Mouse (Mus musculus): Measurements from ENCODE around the gene Ecsit. TPM values are rescaled to one million over a fixed set of nuclear protein-coding genes. Genes with fewer than 3 reads are reported as not detected.
A peak's percentile ranks its signal among the peaks of the same experiment; 100 is the strongest.

Gene Ecsit
- polyA plus RNA-seq (2014; fragmentation: Nextera tagmentation; extraction: Ambion mirVana) = 49.3 and 54.4 TPM in 2 replicates

DNA sequence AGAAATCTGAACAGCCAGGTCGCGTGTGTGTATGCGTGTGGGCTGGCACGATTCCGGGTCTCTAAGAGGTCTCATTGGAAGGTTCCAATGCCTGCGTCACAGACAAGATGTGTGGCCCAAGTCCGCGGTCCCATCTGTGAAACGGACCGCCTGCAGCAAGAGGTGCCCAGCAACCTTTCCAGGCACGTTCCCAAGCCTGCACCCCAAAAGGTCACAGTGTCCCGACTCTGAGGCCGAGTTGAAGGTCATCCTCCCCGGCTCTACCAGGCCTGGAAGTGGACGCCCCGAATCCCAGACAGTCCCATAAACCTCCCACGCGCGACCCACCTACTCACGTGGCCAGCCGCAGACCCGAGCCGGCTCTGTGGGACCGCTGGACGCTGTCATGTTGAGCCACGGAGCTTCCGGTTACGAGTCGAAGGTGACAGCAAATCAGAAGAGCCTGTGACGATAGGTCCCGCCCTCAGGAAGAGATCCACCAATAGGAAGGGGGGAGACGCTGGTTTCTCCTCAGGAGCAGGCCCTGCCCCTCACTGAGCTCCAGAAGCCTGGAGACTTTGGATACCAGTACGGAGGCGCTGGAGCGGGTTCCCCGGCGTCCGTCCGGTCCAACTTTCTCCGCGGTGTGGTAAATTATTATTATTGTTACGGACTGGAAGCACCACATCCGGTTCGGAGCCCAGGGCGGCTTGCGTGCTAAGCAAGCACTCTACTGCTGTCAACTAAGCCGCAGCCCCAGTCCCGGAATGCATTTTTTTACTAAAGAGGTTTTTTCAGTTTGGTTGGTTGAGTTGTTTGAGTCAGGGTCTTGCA is at the start of gene Ecsit:
TSS of gene Ecsit (minus strand) at position 417 of the 813 bp plus-strand sequence.
- H3K36me3 ChIP-seq (replicated peaks; ENCODE audit: control insufficient read depth, insufficient read depth) = peaks cover 2% of the 10 kb centered on the region; the same call in 1 of the 2 replicates
- H3K9ac ChIP-seq = peak within 1 kb of the TSS; percentile 80
- no peaks in the 10 kb centered on the region for H3K27me3 ChIP-seq (ENCODE audit: control insufficient read depth, insufficient read depth, low read length)
- DNase-seq (ENCODE audit: low spot score) = peak; percentile 93
- H3K27ac ChIP-seq = peak within 1 kb of the TSS; percentile 67
- ATAC-seq (ENCODE audit: low FRiP score) = peak; percentile 99
- H3K9me3 ChIP-seq (ENCODE audit: control insufficient read depth, low read length) = no peaks in the 10 kb centered on the region
- peaks cover 11% of the 10 kb centered on the region for H3K4me1 ChIP-seq (replicated peaks; ENCODE audit: control insufficient read depth, insufficient read depth, low read length)
- peak within 1 kb of the TSS; percentile 69 for H3K4me3 ChIP-seq (replicated peaks; ENCODE audit: low read length)
- WGBS = under 1% methylated on average over 48 of the region's 48 CpGs
- peak within 1 kb of the TSS; percentile 73 for H3K4me2 ChIP-seq (replicated peaks)

DNA sequence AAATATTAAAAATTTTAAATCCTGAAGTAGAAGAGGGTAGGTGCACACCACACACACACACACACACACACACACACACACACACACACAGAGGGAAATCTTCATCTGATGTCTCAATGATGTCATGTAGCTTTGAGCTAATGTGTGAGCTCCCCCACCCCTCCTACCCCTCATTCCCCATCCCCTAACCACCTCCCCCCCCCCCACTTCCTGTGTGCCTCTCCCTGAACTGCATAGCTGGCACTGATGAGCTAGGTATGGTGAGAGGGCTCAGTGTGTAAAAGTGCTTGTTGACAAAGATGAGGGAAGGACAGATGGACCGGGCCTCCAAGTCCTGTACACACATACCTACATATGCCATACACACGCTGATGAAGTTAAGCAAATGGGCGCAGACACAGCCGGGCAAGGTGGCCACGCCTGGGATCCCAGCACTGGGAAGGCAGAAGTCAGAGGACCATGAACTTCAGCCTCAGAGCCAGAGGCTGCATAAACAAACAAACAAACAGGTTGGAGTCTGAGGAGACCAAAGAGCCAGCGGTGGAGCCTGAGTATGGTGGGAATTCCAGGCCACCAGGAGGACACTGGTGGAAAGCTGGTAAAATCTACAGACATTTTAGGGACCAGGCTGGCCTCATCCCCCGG is 49.1 kb upstream of the Ecsit start:
- Histone ChIP-seq H3K4me2 (replicated peaks) (no peak overlapping the region), H3K27me3 (ENCODE audit: control insufficient read depth, insufficient read depth, low read length) (peaks cover 24% of the 10 kb centered on the region), H3K9me3 (ENCODE audit: control insufficient read depth, low read length) (no peaks in the 10 kb centered on the region), H3K4me1 (replicated peaks; ENCODE audit: control insufficient read depth, insufficient read depth, low read length) (no peaks in the 10 kb centered on the region), H3K27ac (no peak overlapping the region), H3K9ac (no peak overlapping the region), H3K4me3 (replicated peaks; ENCODE audit: low read length) (no peak overlapping the region), H3K36me3 (replicated peaks; ENCODE audit: control insufficient read depth, insufficient read depth) (no peaks in the 10 kb centered on the region)
- 84% methylated on average over 7 of the region's 7 CpGs for WGBS
- DNase-seq (ENCODE audit: low spot score) = no peak
- no peak for ATAC-seq (ENCODE audit: low FRiP score)

DNA sequence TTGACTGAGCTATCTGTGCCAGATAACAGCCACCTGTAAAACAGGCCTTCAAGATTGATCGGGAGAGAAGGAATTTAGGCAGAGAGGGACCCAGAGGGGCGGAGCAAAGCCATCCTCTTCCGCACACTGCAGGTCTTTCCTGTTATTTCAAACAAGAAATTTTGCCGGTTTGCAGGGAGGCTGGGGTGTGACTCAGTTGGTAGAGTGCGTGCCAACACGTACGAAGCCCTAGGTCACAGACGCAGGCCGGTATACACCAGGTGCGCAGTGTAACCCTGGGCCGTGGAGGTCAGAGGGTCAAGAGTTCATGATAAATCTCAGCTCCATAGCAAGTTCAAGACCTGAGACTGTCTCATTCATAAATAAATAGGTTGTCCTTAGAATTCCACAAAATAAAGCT is 47.0 kb upstream of the Ecsit start:
- WGBS = 51% methylated on average over 11 of the region's 11 CpGs
- Histone ChIP-seq H3K36me3 (replicated peaks; ENCODE audit: control insufficient read depth, insufficient read depth) (no peaks in the 10 kb centered on the region), H3K9ac (no peak overlapping the region), H3K4me1 (replicated peaks; ENCODE audit: control insufficient read depth, insufficient read depth, low read length) (no peaks in the 10 kb centered on the region), H3K9me3 (ENCODE audit: control insufficient read depth, low read length) (no peaks in the 10 kb centered on the region), H3K4me3 (replicated peaks; ENCODE audit: low read length) (no peak overlapping the region), H3K27me3 (ENCODE audit: control insufficient read depth, insufficient read depth, low read length) (peaks cover 24% of the 10 kb centered on the region), H3K27ac (no peak overlapping the region), H3K4me2 (replicated peaks) (peak overlapping the region; percentile 34; the same call in 1 of the 2 replicates)
- no peak for DNase-seq (ENCODE audit: low spot score)
- ATAC-seq (ENCODE audit: low FRiP score) = no peak

DNA sequence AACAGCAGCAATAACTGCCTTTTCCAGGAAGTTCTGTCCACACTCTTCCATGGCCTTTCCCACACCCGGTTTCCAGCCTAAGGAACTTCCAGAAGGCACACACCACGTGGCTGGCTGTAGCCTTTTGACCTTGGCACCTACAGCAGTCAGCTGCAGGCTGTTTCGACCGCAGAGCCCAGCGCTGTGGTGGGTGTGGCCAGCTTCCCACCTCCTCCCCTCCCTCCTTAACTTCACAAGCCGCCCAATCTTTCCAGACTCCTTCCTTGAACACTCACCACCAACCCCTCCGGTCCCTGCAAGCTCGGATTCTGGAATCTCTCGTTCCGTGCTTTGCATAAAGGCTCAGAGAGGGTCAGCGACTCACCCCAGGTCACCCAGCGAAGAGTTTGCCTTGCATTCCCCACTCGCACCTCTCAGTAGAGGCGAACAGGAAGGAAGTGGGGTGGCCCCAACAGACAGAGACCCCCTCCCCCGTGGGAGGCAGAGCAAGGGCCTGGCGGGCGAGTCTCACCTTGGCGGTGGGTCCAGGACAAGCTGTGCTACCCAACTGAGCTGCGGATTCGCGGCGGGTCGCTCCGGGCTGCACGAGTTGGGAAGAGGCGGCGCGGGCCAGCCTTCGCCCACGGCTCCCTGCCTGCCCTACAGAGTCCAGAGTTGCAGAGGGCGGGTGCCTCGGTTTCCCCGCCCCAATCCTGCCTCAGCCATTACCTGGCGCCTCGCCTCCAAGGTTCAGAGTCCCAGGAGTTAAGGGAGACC is 46.2 kb upstream of the Ecsit start:
- H3K9me3 ChIP-seq (ENCODE audit: control insufficient read depth, low read length) = no peaks in the 10 kb centered on the region
- H3K27ac ChIP-seq = no peak overlapping the region
- peak overlapping the region; percentile 34 for H3K4me2 ChIP-seq (replicated peaks)
- H3K36me3 ChIP-seq (replicated peaks; ENCODE audit: control insufficient read depth, insufficient read depth) = no peaks in the 10 kb centered on the region
- ATAC-seq (ENCODE audit: low FRiP score) = no peak
- no peak overlapping the region for H3K9ac ChIP-seq
- peaks cover 21% of the 10 kb centered on the region for H3K27me3 ChIP-seq (ENCODE audit: control insufficient read depth, insufficient read depth, low read length)
- DNase-seq (ENCODE audit: low spot score) = no peak
- WGBS = 3% methylated on average over 35 of the region's 35 CpGs
- no peaks in the 10 kb centered on the region for H3K4me1 ChIP-seq (replicated peaks; ENCODE audit: control insufficient read depth, insufficient read depth, low read length)
- H3K4me3 ChIP-seq (replicated peaks; ENCODE audit: low read length) = no peak overlapping the region

DNA sequence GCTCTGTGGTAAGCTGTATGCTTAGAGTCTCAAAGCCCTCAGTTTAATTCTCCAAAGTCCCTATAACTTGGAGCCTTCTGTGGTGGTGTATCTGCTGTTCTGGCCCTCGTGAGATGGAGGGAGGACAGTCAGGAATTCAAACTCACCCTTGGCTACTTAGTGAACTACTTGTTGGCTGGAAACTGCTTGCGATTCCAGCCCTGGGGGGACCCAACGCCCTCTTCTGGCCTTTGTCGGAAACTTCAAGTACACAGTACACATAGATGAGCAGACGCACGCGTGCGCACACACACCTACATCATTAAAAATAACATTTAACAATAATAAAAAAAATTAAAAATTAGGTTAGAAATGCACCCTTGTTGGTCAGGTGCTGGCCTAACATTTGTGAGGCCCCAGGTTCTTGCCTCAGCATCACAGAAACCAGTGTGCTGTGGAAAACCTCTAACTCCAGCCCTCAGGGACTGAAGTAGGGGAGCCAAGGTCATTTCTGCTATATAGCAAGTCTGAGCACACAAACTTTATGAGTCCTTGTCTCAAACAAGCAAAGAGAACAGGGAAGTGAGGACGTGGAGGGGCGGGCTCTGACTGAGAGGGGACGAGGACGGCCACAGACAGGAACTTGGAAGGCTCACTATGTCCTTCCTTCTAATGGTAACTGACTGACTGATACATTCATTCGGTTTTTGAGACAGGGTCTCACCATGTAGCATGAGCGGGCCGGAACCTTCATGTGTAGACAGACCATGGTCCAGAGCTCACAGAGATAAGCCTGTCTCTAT is 40.2 kb upstream of the Ecsit start:
- no peaks in the 10 kb centered on the region for H3K27me3 ChIP-seq (ENCODE audit: control insufficient read depth, insufficient read depth, low read length)
- DNase-seq (ENCODE audit: low spot score) = no peak
- ATAC-seq (ENCODE audit: low FRiP score) = no peak
- no peak overlapping the region for H3K4me3 ChIP-seq (replicated peaks; ENCODE audit: low read length)
- no peaks in the 10 kb centered on the region for H3K4me1 ChIP-seq (replicated peaks; ENCODE audit: control insufficient read depth, insufficient read depth, low read length)
- no peak overlapping the region for H3K27ac ChIP-seq
- 90% methylated on average over 15 of the region's 15 CpGs for WGBS
- H3K9me3 ChIP-seq (ENCODE audit: control insufficient read depth, low read length) = no peaks in the 10 kb centered on the region
- H3K36me3 ChIP-seq (replicated peaks; ENCODE audit: control insufficient read depth, insufficient read depth) = no peaks in the 10 kb centered on the region
- no peak overlapping the region for H3K9ac ChIP-seq
- H3K4me2 ChIP-seq (replicated peaks) = no peak overlapping the region

DNA sequence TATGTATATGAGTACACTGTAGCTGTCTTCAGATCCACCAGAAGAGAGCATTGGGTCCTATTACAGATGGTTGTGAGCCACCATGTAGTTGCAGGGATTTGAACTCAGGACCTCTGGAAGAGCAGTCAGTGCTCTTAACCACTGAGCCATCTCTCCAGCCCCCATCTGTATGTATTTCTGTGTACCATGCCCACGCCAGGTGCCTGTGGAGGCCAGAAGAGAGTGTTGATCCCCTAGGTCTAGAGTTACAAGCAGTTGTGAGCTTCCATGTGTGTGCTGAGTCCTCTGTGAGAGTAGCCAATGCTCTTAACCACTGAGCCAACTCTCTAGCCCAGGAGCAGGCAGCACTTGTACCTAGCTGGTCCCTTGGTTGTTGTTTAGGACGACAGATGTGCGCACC is 38.9 kb upstream of the Ecsit start:
- H3K27me3 ChIP-seq (ENCODE audit: control insufficient read depth, insufficient read depth, low read length) = no peaks in the 10 kb centered on the region
- H3K4me1 ChIP-seq (replicated peaks; ENCODE audit: control insufficient read depth, insufficient read depth, low read length) = no peaks in the 10 kb centered on the region
- no peak overlapping the region for H3K4me2 ChIP-seq (replicated peaks)
- H3K27ac ChIP-seq = no peak overlapping the region
- no peak overlapping the region for H3K4me3 ChIP-seq (replicated peaks; ENCODE audit: low read length)
- no peaks in the 10 kb centered on the region for H3K9me3 ChIP-seq (ENCODE audit: control insufficient read depth, low read length)
- no peaks in the 10 kb centered on the region for H3K36me3 ChIP-seq (replicated peaks; ENCODE audit: control insufficient read depth, insufficient read depth)
- H3K9ac ChIP-seq = no peak overlapping the region
- WGBS = 80% methylated on average over 3 of the region's 3 CpGs
- DNase-seq (ENCODE audit: low spot score) = no peak
- no peak for ATAC-seq (ENCODE audit: low FRiP score)

DNA sequence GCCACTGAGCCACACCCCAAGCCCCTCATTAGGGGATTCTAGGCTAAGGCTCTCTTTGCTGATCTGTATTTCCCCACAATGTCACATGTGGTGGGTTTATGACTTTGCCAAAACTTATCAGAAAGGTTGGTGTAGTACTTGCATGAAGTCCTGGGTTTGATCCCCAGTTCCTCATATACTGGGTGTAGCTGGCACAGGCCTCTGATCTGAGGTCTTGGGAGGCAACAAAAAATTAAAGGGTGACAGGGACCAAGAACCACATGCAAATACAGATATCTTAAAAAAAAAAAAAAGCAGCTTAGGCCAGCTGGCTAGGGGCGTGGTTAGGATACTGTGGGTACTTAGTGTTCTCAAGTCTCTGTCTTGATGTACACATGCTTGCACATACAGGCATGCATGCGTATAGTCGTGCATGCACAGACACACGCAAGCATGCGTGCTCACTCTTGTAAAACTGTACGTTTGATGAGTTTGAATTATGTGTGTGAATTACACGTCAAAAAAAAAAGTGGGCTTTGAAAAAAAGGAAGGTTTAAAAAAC is 37.9 kb upstream of the Ecsit start:
- Histone ChIP-seq H3K36me3 (replicated peaks; ENCODE audit: control insufficient read depth, insufficient read depth) (no peaks in the 10 kb centered on the region), H3K4me2 (replicated peaks) (no peak overlapping the region), H3K4me3 (replicated peaks; ENCODE audit: low read length) (no peak overlapping the region), H3K4me1 (replicated peaks; ENCODE audit: control insufficient read depth, insufficient read depth, low read length) (no peaks in the 10 kb centered on the region), H3K9ac (no peak overlapping the region), H3K27ac (no peak overlapping the region), H3K27me3 (ENCODE audit: control insufficient read depth, insufficient read depth, low read length) (no peaks in the 10 kb centered on the region), H3K9me3 (ENCODE audit: control insufficient read depth, low read length) (no peaks in the 10 kb centered on the region)
- DNase-seq (ENCODE audit: low spot score) (no peak), ATAC-seq (ENCODE audit: low FRiP score) (no peak)
- WGBS = 88% methylated on average over 7 of the region's 7 CpGs

DNA sequence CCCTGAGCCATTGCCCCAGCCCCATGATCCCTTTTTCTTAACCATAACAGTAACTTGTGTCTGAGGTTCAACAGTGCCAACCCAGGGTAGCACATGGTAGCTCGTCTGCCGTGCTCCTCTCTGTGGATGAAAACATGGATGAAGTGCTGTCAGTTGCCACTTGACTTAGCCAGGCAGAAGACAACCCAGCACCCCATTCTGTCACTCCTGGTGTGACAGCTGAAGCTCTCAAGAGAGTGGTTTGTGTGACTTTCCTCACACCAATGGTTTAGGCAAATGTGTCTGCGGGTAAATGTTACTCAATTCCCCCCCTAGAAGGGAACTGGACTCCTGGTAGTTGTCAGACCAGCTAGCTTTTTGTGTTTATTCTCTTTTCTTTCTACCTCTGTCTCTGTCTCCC is 36.8 kb upstream of the Ecsit start:
- Histone ChIP-seq H3K36me3 (replicated peaks; ENCODE audit: control insufficient read depth, insufficient read depth) (no peaks in the 10 kb centered on the region), H3K27me3 (ENCODE audit: control insufficient read depth, insufficient read depth, low read length) (no peaks in the 10 kb centered on the region), H3K4me2 (replicated peaks) (no peak overlapping the region), H3K9me3 (ENCODE audit: control insufficient read depth, low read length) (no peaks in the 10 kb centered on the region), H3K9ac (no peak overlapping the region), H3K4me3 (replicated peaks; ENCODE audit: low read length) (no peak overlapping the region), H3K4me1 (replicated peaks; ENCODE audit: control insufficient read depth, insufficient read depth, low read length) (peaks cover 8% of the 10 kb centered on the region; the same call in 1 of the 2 replicates), H3K27ac (no peak overlapping the region)
- WGBS = 85% methylated on average over 3 of the region's 3 CpGs
- DNase-seq (ENCODE audit: low spot score) (no peak), ATAC-seq (ENCODE audit: low FRiP score) (no peak)
